Mouse (Mus musculus) embryo, embryonic 9.5 days (tissue): ENCODE measurements around the gene Rfx2.

Experiments used
- DNase-seq: peaks from one replicate; pipeline ENCODE4 v3.0.0-alpha.2; 2017; ENCODE audit errors: extremely low spot score

Rfx2 gene

DNA sequence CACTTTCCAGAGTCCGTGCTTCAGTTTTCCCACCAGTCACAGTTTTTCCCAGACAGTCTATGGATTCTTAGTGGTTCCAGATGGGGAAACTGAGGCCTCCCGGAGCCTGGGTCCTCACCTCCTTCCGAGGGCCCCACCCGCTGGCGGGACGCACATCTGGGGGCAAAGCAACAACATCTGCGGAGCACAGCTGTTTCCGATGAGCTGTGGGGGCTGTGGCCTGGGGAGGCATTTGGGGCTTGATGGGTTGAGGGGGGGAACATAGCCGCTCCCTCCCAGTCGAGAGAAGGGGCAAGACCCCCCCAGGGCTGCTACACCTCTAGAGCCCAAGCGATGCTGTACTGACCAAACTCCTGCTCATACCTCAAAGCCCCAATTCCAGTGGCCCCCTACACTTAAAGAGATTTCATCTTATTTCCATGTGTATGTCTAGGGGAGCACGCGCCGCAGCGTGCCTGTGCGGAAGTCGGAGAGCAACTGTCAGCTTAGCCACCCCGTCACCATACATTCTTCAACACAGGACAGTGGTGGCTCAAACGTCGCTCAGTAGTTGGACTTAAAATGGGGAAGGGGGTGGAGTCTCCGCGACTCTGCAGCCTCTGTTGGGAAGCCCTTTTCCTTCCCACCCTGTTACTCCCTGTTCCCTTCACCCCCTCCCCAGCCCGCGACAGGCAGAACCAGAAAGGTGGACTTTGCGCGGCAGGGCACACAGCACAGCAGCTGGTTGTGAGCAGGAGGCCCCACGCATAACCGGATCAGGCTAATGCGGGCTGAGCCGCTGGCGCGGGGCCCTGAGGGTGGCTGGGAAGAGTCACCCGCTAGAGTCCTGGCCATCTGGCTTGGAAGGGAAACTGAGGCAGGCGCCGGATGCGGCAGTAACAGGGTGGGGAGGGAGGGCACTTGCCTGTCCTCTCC lies 76.3 kb downstream of the Rfx2 start:
- no peak for DNase-seq

DNA sequence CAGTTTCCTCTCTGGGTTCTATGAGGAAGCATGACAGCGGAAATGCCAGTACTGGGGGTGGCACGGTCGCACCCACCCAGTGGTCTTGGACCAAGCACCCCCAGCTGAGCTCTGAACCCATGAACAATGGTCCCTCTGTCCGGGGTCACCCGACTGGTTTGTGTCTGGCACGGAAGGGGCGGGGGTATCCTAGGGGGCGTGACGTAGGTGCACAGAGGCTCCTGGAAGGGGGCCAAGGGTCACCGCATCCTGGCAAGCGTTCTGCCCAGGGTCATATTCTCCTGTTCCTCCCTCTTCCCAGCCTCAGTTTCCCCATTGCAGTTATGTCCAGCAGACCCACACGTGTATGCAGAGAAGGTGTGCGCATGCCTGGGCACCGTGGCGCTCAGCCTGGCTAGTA lies 77.4 kb downstream of the Rfx2 start:
- no peak for DNase-seq

GRCm38 (mm10) chr17:56751404-56752072 lies 79.3 kb downstream of the Rfx2 start:
- peak; percentile 66 for DNase-seq

- no peak for DNase-seq
These were observed 86.6 kb downstream of the Rfx2 start for GRCm38 (mm10) chr17:56744173-56744572.

DNA sequence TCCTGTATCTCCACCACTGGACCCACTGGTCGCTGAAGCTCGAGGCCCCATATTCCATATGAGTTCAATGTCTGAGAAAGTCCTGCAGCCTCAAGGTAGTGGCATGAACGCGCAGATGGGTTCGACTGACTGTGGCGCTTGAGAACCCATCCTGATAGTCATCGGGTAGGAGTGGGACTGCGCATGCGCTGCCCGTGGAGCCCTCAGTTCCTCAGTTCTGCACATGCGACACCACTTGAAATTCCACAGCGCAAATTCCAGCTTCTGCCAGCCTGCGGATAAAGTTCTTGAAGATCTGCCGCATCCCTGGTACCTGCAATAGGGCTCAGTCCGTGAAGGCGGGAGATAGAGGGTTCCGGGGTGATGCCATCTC lies 90.0 kb downstream of the Rfx2 start:
- no peak for DNase-seq

GRCm38 (mm10) chr17:56740118-56740787 lies 90.6 kb downstream of the Rfx2 start:
- DNase-seq: no peak

GRCm38 (mm10) chr17:56738221-56738620 lies 92.6 kb downstream of the Rfx2 start:
- no peak for DNase-seq

GRCm38 (mm10) chr17:56736534-56736933 lies 94.3 kb downstream of the Rfx2 start:
- DNase-seq: no peak

DNA sequence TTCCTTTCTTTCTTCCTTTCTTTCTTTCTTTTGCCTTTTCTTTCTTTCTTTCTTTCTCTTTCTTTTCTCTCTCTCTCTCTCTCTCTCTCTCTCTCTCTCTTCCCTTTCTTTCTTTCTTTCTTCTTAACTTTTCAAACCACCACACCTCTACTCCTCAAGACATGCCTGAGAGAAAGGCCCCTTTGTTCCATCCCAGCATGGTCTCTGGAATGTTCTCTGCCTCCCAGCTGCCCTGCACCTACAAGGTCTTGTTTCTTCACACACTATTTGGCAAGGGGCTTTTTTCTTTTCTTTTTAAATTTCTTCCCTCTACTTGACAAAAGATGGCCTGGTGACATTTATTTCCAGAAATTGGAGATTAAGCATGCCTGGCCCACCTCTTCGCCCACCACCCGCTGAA lies 101.2 kb downstream of the Rfx2 start:
- DNase-seq: no peak

DNA sequence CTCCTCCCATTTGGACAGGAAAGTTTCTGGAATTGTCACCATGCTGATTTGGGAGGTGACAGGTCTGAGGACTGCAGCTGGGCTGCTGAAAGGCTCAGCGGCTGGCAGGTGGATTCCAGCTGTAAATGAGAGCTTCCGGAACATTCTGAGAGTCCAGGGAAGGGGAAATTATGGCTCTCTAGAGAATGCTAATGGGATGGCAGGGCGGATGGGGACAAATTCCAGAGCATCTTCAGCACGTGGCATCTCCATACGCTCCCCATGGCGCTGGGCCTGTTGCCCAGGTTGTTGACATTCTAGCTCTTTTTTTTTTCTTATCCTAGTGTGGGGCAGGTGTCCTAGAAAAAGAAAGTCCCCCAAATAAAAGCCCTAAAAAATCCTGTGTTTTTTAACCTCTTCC lies 101.7 kb downstream of the Rfx2 start:
- no peak for DNase-seq

- no peak for DNase-seq
These were observed 102.7 kb downstream of the Rfx2 start for GRCm38 (mm10) chr17:56728117-56728516.

DNA sequence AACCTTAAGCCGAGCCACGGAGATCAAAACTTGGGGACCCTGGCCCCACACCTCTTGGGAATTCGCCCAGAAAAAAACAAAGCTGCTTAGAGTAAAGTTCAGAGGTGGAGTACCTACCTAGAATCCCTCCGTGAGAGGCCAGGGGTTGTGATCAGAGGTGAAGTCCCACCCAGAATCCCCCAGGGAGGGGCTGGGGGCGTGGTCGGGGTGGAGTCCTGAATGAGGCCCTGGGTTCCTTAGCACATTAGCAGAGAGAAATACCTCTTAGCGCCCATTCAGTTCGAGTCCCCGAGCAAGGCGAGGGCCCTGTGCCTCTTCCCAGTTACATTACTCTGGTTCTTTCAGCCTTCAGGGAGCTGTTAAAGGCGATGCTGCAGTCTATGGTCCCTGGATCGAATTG lies 103.2 kb downstream of the Rfx2 start:
- peak; percentile 59 for DNase-seq

GRCm38 (mm10) chr17:56727029-56727649 lies 103.7 kb downstream of the Rfx2 start:
- DNase-seq: peak; percentile 47
